Mouse (Mus musculus): ENCODE measurements at regions not wholly inside any gene's neighbourhood (a gene's known extent, or its start where the extent isn't known, plus 50 kb on each side); places are given as distances from the start of the nearest gene placed in this dataset.

DNA sequence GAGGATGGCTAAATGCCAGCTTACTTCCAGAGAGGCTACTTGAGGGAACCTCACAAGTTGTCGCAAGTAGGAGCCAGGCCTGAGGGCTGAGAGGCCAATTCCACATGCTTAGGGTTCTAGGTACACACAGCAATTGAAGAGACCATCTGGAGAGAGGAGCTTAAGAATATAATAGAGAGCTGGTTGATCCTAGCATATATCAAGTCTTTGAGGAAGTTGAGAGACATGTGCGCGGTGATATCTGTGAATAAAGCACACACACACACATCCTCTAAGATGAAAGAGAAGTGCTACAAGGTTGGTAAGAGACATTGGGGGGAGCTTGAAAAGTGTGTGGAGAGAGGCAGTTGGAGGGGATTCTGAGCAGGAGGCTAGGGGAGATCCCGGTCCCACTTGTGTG, 189.5 kb downstream of the Zfp462 start:
- DNase-seq (ENCODE audit: low spot score): no peak

DNA sequence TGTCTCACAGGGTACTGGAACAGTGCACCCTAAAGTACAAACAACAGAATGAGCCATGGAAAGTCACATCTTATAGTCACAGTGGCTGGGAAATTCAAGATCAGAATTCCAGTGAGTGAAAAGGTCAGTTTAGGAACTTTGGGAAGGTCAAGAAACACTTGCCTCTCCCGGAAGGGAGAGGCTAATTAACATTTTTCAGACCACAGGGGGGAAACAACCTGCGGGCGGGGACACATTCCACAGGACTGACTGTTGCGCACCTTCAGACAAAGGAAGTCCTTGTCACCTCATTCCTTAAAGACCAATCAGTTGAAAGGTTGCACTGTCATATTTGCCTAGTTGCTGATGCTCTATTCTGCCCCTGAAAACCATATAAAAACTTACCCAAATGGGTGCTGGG, 189.9 kb downstream of the Zfp462 start:
- no peak for DNase-seq (ENCODE audit: low spot score)

DNA sequence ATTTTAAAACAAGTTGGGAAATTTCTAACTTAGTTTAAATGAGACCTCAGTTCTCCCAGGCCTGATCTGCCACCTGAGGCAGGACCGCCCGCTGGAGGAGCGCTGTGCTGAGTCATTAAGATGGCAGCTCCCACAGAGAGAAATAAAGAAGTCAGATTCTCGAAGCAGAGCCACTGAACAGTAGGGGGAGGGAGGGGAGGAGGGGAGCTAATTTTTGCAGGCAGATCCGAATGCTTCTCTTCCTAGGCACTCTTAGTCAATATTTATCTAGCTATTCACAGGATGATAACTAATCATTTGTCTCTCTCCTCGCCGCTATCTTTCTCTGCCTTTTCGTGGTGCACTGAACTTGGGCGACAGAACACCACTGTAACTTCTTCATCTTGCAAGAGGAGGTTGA, 191.4 kb downstream of the Zfp462 start:
- DNase-seq (ENCODE audit: low spot score): peak; percentile 68

DNA sequence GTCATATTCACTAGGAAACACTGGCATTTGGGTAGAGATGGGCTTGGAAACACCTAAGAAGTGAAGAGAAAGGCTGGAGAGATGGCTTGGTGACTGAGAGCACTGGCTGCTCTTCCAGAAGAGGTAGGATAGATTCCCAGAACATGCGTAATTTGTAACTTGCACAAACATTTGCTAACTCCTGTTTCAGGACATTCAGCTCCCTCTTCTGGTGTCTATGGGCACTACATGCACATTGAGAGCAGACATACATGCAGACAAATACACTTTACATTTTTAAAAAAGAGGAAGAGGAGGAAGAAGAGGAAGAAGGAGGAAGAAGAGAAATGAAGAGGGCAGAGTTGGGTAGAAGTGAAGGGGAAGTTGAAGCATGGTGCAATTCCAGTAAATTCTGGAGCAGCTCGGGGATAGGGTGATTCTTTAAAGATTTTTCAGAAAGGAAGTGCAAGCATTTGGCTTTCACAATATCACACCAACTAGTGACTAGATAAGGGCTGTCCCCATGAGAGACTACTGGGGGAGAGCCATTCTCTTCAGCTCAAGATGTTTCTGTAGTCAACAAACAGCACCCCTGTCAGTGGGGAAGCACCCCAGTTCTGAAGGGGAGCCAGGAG, 193.0 kb downstream of the Zfp462 start:
- no peak for DNase-seq (ENCODE audit: low spot score)

DNA sequence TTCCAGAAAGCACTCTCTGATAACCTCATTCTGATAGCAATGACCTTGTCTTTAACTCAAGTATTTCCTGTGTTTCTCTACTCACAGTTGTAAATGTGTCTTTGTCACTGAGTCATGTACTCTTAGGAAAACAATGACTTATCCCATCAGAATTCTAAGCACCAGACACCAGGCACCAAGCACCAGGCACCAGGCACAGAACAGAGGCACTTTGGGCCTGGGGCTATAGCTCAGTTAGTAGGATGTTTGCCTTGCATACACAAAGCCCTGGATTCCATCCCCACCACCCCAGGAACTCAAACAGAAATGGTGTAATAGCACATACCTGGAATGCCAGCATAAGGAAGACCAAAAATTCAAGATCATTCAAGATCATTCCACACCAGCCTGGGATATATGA, 196.5 kb downstream of the Zfp462 start:
- peak; percentile 57 for DNase-seq (ENCODE audit: low spot score)

DNA sequence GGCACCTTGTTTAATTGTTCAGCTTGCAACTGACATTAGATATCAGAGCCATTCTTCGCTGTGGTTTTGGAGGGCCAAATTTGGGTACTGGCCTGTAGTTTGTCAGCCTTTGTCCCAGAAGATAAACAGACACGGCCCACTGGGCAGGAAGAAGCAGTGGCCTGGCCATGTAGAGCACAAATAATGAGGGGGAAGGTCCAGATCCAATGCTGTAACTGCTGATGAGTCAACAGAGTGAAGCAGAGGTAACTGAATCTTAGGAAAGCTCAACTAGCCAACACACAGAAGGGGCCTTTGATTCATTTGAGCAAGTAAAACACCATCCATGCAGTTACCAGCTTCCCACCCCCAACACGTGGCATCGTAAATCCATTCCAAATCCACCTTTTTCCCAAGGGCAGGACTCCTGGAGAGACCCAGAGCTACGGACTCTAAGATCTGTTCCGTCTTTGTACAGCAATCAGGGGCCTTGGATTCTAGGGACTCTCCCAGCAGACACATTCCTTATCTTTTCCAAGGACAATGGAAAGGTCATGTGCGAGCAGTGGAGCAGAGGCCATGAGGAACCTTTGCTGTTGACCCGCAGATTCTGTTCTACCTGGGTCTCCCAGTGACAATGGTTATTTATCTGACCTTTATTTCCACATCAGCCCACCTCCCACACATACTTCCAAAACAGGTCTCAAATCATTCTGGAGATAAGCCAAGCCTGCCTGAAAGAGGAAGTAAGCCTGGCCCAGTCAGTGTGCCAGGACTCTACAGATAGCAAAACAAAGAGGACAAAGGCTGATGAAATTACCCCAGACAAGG, 197.3 kb downstream of the Zfp462 start:
- peak; percentile 42 for DNase-seq (ENCODE audit: low spot score)

DNA sequence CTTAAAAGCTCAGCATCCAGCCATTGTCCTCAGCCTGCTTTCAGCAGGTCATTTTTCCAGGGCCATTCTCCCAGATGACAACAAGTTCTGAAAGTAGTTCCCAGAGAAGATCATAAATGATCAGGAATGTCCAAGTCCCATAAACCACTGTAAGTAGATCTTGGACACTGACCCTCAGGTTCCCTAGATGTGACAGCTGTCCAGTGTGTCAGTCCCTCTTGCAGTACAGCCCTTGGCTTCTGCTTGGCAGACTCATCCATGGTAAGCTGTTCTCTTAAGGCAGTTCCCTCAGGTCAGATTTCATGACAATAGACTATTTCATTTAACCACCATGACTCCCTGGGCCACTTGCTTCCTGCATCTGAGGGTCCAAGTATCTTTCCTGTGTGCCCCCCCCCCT, 198.6 kb downstream of the Zfp462 start:
- DNase-seq (ENCODE audit: low spot score): no peak

DNA sequence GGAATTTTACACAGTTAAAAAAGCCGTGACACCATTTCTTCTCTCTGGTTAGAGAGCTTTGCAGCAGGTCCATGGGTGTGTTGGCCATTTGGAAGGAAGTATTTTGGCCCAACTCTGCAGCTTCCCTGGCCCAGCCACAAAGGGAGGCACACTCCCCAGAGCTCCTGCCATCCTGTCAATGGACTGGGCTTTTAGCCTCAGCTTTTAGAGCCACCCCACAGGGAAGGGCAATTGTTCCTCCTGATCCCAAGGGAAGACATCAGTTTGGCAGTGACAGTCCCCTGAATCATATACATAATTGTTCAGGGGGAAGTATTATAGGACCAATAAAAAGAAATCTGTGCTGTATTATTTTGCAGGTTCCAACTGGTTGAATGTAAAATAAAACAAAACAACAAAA, 200.1 kb downstream of the Zfp462 start:
- no peak for DNase-seq (ENCODE audit: low spot score)

DNA sequence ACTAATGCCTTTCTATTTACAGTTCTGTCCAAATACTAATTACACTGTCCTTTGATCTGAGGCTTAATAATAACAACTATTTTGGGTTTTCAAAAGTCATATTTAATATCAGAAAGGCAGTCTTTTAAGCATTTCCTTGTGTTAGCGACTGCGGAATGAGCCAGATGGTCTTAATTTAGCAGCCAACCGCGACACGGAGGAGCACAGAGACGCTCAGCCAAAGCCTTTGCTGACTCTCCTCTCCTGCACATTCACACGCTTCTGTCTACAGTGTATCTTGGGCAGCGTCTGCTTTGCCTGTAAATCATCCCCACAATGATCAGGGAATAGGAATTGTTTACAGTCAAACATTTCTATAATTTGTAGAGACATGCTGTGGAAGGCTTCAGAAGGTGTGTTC, 201.1 kb downstream of the Zfp462 start:
- DNase-seq (ENCODE audit: low spot score): no peak

DNA sequence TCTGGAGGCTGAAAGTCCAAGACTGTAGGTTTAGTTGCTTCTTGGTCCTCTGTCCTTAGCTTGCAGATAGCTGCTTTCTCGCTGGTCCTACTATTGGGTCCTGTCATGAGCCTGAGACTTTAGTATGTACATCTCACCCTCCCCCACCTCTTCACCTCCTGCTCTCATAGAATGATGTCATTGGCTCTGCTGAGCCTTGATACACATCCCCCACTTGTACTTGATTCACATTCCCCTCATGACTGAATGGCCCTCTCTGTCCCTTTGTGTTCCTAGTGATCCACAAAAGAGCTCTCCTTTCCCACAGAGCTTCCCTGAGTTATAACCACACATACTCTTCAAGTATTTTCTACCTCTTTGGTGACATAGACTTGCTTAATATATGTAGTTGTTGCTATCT, 201.5 kb upstream of the Rad23b start:
- DNase-seq (ENCODE audit: low spot score): no peak

DNA sequence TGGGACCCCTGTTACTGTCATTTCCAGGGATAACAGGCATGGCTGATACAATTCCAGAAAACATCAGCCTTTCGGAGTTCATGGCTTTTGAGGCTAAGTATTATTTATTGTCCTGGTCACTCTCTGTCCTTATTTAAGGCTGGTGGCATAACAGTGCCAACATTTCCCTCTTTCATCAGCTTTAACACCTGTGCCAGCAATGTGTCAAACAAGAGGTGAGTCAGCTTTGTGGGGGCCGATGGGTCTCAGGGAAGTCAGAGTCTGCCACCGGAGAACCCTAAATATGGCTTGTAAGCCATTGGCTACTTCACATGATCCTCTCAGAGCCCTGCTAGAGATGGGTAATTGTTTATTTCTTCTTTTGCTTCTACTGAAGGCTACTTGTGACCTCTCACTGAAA, 195.3 kb upstream of the Rad23b start:
- no peak for DNase-seq (ENCODE audit: low spot score)

DNA sequence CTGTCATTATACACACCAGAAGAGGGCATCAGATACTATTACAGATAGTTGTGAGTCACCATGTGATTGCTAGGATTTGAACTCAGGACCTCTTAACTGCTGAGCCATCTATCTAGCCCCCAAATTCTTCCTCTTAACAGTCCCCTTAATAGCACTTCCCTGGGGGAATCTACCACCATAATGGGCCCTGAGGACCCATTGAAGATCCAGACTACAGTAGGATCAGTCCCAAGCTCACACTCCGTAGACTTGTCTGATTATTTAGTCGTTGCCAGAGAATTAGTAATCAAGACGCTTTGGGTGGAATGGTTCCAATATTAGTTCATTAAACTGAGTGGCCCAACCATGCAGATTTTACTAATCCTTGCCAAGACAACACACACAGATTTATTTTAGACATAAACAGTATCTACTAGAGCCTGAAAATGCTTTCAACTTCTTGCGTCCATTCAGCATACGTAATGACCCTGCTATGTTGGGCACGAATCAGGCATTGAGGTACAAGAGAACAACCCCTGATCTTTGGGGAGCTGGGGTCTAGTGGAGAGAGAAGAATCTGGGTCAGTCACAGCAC, 191.6 kb upstream of the Rad23b start:
- no peak for DNase-seq (ENCODE audit: low spot score)

DNA sequence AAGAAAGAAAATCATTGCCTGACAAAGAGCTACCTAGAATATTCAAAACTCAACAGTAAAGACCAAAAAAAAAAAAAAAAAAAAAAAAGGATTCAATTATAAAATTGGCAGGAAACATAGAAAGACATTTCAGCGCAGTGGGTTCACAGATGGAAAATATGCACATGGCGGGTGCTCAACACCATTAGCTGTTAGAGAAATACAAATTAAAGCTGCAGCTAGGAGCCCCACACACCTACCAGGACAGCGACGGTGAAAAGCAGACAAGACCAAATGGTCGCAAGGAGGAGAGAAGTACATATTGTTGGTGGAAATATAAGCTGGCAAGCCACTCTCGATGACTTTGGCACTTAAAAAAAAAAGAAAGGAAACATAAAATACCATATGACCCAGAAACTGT, 183.6 kb upstream of the Rad23b start:
- DNase-seq (ENCODE audit: low spot score): no peak

DNA sequence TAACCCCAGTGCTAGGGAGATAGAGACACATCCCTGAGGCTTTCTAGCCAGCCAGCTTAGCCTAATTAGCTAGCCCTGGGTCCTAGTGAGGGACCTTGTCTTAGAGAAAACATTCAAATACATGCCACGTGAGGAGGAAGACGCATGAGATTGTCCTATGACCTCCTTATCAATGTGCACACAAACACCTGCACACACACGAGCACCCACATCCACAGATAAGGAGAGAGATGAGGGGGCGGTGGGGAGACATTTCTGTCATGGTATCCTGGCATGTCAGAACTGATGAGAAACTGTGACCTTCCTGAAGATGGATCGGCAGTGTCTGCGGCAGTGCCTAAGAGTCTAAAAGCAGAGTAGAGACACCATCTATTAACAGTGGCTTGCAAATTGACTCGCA, 180.8 kb upstream of the Rad23b start:
- no peak for DNase-seq (ENCODE audit: low spot score)

DNA sequence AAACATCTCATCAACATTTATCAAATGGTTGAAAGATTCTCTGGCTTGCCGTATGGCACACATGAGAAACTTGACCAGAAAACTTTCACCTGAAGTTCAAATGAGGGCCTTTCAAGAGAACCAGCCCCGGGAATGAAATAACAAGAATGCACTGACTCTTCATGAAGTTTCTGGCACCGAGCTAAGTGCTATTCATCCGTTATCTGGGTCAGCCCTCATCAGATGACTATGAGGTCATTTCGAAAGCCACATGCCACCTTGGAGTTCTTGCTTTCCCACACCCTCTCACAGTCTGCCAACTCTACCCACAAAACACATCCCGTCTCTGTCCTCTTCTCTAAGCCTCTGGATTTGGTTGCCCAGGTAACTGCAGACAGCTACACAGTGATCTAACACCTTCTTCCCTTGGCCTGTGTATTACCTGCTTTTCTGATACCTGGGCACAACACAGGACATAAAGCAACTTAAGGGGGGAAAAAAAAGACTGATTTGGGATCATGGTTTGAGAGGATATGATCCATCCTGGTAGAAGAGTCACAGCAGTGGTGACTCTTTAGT, 177.4 kb upstream of the Rad23b start:
- no peak for DNase-seq (ENCODE audit: low spot score)

DNA sequence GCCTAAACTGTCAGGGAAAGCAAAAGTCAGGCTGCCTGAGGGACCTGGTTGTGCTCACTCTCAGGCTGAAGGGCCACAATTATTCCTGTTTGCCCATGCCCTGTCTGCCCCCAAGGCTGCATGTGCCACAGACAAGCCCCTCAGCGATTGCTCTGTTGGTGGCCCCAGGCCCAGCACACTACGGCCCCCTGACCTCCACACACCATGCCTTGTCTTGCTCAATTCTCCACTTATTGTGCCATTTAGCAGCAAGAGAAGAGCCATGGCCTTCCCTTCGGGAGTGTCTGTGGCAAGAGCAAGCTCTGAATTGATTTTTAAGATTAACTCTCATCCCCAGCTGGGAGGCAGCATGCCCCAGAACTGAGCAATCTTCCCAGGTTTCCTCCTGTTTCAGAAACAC, 173.8 kb upstream of the Rad23b start:
- no peak for DNase-seq (ENCODE audit: low spot score)

DNA sequence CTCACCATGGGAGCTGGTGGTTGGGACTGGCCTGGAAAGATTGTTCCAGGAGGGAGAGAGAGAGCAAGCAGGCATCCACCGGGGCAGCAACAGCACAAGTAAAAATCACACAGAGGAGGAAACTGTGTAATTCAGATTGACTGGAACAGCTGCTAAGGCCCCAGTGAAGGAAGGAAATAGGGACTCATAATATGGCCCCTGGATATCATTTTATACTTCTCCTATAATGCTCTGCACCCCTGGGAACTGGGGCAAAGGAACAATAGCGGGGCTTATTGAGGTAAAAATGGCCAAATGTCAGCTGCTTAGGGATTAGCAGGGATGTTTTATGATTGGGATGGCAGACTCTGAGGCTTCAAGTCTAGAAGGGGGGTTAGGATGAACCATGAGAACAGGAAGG, 170.4 kb upstream of the Rad23b start:
- no peak for DNase-seq (ENCODE audit: low spot score)

DNA sequence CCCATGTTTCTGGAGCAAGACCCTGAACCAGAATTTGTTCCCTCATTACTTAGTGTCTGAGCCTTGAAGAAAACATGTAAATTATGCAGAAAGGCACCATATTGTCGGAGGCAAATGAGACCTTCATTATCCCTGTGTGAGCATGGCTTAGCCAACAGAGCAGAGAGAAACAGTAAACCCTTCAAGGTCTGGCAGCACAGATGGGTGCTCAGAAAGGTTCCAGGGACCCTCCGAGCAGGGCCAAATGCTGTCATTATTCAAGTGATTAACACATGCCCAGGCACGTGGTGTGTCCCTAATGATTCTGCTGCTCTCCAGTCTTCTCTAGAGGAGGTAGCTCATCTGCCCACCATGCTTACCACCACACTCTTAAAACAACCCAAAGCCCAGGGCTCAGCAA, 166.3 kb upstream of the Rad23b start:
- no peak for DNase-seq (ENCODE audit: low spot score)

DNA sequence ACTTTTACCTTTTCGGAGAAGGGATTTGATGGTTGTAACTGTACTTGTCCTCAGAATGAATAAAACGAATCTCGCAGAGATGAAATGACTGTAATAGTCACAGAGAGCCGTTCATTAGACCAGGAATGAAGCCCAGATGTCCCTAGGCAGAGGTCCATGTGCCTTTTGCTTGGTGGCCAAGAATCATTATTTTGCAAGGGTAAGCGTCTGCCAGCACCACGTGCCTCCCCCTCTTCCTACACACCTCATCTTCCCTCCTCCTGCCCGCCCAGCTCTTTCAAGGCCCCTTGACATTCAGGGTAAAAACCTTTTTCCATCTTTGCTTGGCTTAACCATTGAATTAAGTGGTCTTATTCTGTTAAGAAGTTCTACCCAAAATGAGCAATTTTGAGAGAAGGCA, 161.1 kb upstream of the Rad23b start:
- no peak for DNase-seq (ENCODE audit: low spot score)

DNA sequence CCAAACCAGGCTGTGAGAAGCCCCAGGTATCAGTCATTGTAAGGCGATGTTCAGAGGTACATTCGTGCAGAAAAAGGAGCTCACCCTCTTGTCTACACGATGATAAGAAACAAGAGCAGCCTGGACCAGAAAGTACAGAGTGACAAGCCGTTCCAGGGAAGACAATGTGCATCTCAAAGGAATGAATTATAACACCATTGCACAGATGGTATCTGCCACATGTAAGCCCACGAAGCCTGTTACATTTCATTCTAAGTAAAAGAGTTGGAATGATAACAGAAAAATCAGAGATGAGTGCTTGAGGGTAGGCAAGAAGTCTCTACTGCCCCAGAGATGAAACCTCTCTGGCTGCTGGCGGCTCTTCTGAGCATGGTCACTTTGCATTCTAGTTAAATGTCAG, 159.3 kb upstream of the Rad23b start:
- DNase-seq (ENCODE audit: low spot score): no peak

DNA sequence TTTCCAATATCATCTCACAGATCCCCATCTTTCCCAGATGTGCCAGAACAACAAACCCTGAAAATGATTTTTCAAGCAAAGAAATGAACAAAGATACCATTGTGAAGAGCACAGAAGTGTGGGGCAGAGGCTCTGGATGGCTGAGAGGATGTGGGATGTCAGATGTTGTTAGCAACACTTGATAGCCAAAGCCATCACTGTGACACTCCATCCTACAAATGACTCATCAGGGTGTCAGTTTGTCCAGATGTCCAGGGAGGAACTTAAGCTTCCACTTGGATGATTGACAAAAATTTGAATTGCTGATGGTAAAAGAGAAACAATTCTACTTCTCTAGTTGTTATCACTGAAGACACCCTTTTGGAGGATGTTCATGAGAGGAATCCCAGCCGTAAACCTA, 155.8 kb upstream of the Rad23b start:
- DNase-seq (ENCODE audit: low spot score): no peak

DNA sequence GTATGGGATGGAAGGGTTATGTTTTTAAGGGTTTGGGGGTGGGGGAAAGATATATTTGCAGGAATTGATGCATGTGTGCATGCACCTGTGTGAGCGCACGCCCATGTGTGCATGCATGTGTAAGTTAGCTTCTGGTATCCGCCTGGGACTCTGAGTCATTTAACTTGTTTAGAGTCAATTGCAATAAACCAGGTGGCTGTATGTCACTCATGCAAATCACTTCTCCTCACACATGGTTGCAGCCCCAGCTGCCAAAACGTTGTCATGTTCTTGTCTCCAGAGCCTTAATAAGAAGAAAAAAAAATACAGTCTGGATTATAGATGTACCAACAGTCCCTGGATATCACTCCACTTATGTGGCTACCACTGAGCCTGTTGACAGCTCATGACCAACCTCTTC, 155.3 kb upstream of the Rad23b start:
- no peak for DNase-seq (ENCODE audit: low spot score)
